Comparison of ENCODE assay signal across 12 mouse cellular contexts in the genomic region with DNA sequence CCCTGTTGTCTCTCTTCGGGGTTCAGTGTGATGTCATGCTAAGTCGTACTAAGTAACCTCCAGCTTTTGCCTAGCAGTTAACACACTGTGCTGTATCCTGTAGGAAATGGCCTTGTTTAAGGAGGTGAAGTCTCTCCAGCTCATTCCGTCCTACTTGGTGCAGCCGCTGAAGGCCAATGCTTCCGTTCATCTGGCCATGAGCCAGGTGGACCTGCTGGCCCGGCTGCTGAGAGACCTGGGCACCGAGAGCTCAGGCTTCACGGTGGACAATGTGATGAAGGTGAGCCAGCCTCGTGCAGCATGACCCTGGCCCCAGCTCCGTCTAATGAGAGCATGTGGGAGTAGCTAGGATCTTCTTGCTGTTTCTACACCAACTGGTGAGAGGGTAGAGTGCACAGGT. TPM values are rescaled to one million over a fixed set of nuclear protein-coding genes. Genes with fewer than 3 reads are reported as not detected.
DNase-seq lines count a peak whose midpoint lies in the region.
"Had no signal": no experiment of that assay in that cellular context is flagged by ENCODE, and none has a peak within 500 bp of the region (broad histone marks: within the 10 kb centered on the region; RNA-seq: fewer than 3 reads in every experiment).

No protein-coding gene starts in this region.

- DNase-seq in adrenal gland, adult (ENCODE audit: inconsistent age in 2 of 2, low spot score in 1 of 2): peak; percentile 30 to 53
- no peak for DNase-seq in adrenal gland, postnatal 4 days (ENCODE audit: low spot score in 2 of 2)
- peak; percentile 22 to 56 for DNase-seq in cerebellum, postnatal 25 days
- no peak for DNase-seq in cerebellum, adult 9-11 months
- DNase-seq in kidney, postnatal 25 days: peak; percentile 24 to 53
- DNase-seq in kidney, adult 11 months: no peak
- no peak for DNase-seq in layer of hippocampus, adult 11-12 months (ENCODE audit: low spot score)
- DNase-seq: B cell, adult 2 months; cerebellum, adult 11 months; gastrocnemius, postnatal 10 days; heart, adult 2 months; heart, postnatal 14 days had no signal

RNA-seq across cellular contexts. Expression of gene Cep104, which starts 17.7 kb away (rescaled TPM):
- total RNA-seq in adrenal gland, postnatal 4 days (2021): 10 to 100 TPM; 22.1 to 23.1 TPM

RNA-seq across cellular contexts. Expression of gene Dffb, which starts 17.8 kb away (rescaled TPM):
- 10 to 100 TPM; 13.8 TPM for total RNA-seq in adrenal gland, postnatal 4 days (2021)

RNA-seq across cellular contexts. Expression of gene Lrrc47, which starts 18.8 kb away (rescaled TPM):
- total RNA-seq in adrenal gland, postnatal 4 days (2021): 10 to 100 TPM; 64.2 to 65.6 TPM

RNA-seq across cellular contexts. Expression of gene Smim1, which starts 33.3 kb away (rescaled TPM):
- total RNA-seq in adrenal gland, postnatal 4 days (2021): 10 to 100 TPM; 62.0 to 63.3 TPM

RNA-seq across cellular contexts. Expression of gene A430005L14Rik, which starts 35.7 kb away (rescaled TPM):
- total RNA-seq in adrenal gland, postnatal 4 days (2021): 10 to 100 TPM; 25.1 to 26.9 TPM

Comparison
In these comparisons a context has a peak if more than half of its experiments do, and no peak if none do; other contexts are left out.
1. DNase-seq: peak in adrenal gland, adult (2 of 2), cerebellum, postnatal 25 days (2 of 2) and kidney, postnatal 25 days (2 of 2); none in adrenal gland, postnatal 4 days (0 of 2), cerebellum, adult 9-11 months (single experiment), kidney, adult 11 months (single experiment) and layer of hippocampus, adult 11-12 months (single experiment).